Mouse (Mus musculus) intestine, embryonic 14.5 days (tissue): ENCODE data around the gene Lsm11. TPM values are rescaled to one million over a fixed set of nuclear protein-coding genes. Genes with fewer than 3 reads are reported as not detected.

ENCODE experiments used
- ATAC-seq: fragments of 200-750 bp; cut with Nextera tagmentation; replicated peaks from 2 replicates; pipeline ENCODE4 v1.8.0; 2017; ENCODE audit warnings: low read depth, moderate number of reproducible peaks, moderate TSS enrichment, moderate library complexity; ENCODE audit not compliant: low FRiP score, low TSS enrichment
- DNase-seq: peaks from one replicate; pipeline ENCODE4 v3.0.0-alpha.2; 2018; ENCODE audit warnings: low spot score
- H3K27ac ChIP-seq: fragments of 300-500 bp; sonication (generic); 2 replicates; pipeline ENCODE4 v1.5.1; 2014; ENCODE audit warnings: low read depth, mild to moderate bottlenecking, control low read depth
- H3K27me3 ChIP-seq: fragments of 300-500 bp; sonication (generic); replicated peaks from 2 replicates; pipeline ENCODE4 v1.6.1; 2014; ENCODE audit warnings: low read length, control low read depth; ENCODE audit not compliant: control insufficient read depth, insufficient read depth
- H3K36me3 ChIP-seq: fragments of 300-500 bp; sonication (generic); 2 replicates; pipeline ENCODE4 v1.6.1; 2014; ENCODE audit warnings: low read length, control low read depth; ENCODE audit not compliant: control insufficient read depth, insufficient read depth
- H3K4me1 ChIP-seq: fragments of 300-500 bp; sonication (generic); replicated peaks from 2 replicates; pipeline ENCODE4 v1.6.1; 2014; ENCODE audit warnings: low read length, control low read depth, mixed read lengths; ENCODE audit not compliant: control insufficient read depth, insufficient read depth
- H3K4me2 ChIP-seq: fragments of 300-500 bp; sonication (generic); 2 replicates; pipeline ENCODE4 v1.6.1; 2014; ENCODE audit warnings: low read length
- H3K4me3 ChIP-seq: fragments of 300-500 bp; sonication (generic); 2 replicates; pipeline ENCODE4 v1.5.1; 2014; ENCODE audit warnings: low read depth, low read length, control low read depth, mixed read lengths
- H3K9ac ChIP-seq: fragments of 300-500 bp; sonication (generic); 2 replicates; pipeline ENCODE4 v1.6.1; 2014; ENCODE audit warnings: mild to moderate bottlenecking, low read length
- H3K9me3 ChIP-seq: fragments of 300-500 bp; sonication (generic); 2 replicates; pipeline ENCODE4 v1.6.1; 2016; ENCODE audit warnings: low read length, control low read depth; ENCODE audit not compliant: control insufficient read depth
- WGBS: fragments of 180-500 bp; shearing (Covaris S2); extraction: QIAGEN DNeasy Blood & Tissue Kit; methylation state at CpG from one replicate; pipeline ENCODE4 v1.1.7; 2014; 5-methylcytosine and 5-hydroxymethylcytosine counted together
- polyA plus RNA-seq: library from polyadenylated mRNA; unstranded; fragments of >200 nt; fragmentation: Nextera tagmentation; extraction: Ambion mirVana; gene quantifications from 2 replicates; pipeline ENCODE4 v1.2.1, GENCODE M21; 2014

Gene Lsm11
- polyA plus RNA-seq, 1 experiment from 2014 or later = 9.4 TPM

GRCm38 (mm10) chr11:45968466-45968865, 23.7 kb upstream of the Lsm11 start:
- no peaks in the 10 kb centered on the region for H3K9me3 ChIP-seq
- no peak for ATAC-seq
- H3K4me1 ChIP-seq = no peaks in the 10 kb centered on the region
- H3K4me2 ChIP-seq = no peak overlapping the region
- H3K4me3 ChIP-seq = no peak overlapping the region
- no peaks in the 10 kb centered on the region for H3K27me3 ChIP-seq
- H3K27ac ChIP-seq = no peak overlapping the region
- no peak for DNase-seq
- H3K36me3 ChIP-seq = no peaks in the 10 kb centered on the region
- H3K9ac ChIP-seq = no peak overlapping the region
- 92% methylated on average over 3 of the region's 3 CpGs for WGBS

DNA sequence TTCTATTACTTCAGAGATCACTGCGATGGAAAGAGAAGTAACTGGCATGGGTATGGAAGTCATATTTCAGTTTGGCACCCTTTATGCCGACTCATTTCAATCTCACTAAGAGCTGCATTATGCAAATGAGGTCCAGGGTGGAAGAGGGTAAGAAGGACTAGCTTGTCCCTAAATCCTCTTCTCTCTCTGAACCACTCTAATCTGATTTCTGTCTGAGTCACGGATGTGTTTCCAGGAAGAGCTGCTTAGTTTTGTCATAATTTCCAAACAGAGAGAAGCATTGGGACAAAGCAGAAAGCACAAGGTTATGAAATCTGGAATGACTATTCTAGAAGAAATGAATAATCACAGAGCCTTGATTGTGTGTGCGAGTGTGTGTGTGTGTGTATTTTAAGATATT, 22.2 kb upstream of the Lsm11 start:
- Histone ChIP-seq H3K4me1 (no peaks in the 10 kb centered on the region), H3K4me3 (no peak overlapping the region), H3K9me3 (no peaks in the 10 kb centered on the region), H3K9ac (no peak overlapping the region), H3K27ac (no peak overlapping the region), H3K27me3 (no peaks in the 10 kb centered on the region), H3K36me3 (no peaks in the 10 kb centered on the region), H3K4me2 (no peak overlapping the region)
- DNase-seq (no peak), ATAC-seq (no peak)
- WGBS = 76% methylated on average over 4 of the region's 4 CpGs

DNA sequence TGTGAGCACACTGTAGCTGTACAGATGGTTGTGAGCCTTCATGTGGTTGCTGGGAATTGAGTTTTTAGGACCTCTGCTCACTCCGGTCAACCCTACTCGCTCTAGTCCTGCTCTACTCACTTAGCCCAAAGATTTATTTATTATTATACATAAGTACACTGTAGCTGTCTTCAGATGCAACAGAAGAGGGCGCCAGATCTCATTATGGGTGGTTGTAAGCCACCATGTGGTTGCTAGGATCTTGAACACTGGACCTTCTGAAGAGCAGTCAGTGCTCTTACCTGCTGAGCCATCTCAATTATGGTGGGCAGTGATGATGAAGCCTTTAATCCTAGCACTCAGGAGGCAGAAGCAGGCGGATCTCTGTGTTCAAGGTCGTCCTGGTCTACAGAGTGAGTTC, 15.3 kb upstream of the Lsm11 start:
- Histone ChIP-seq H3K9ac (no peak overlapping the region), H3K4me1 (no peaks in the 10 kb centered on the region), H3K4me2 (no peak overlapping the region), H3K36me3 (no peaks in the 10 kb centered on the region), H3K9me3 (no peaks in the 10 kb centered on the region), H3K27ac (no peak overlapping the region), H3K27me3 (no peaks in the 10 kb centered on the region), H3K4me3 (no peak overlapping the region)
- WGBS = 85% methylated on average over 5 of the region's 5 CpGs
- DNase-seq = no peak
- ATAC-seq = no peak

DNA sequence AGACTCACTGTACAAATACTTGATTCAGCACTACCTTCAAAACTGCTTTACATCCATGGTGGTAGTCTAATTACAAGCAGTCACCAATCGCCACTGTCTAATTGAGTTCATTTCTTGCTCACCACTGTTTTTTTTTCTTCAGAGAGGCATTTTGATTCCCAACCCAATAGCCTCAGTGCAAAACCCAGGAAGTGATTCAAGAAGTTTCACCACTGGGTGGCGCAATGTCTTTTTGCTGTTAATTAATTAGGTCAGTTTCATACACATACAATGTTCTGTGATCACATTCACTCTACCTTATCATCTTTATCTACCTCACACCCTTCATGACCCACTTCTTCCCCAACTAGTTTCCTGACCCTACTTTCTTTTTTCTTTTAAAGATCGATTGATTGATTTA, 14.9 kb upstream of the Lsm11 start:
- Histone ChIP-seq H3K27ac (no peak overlapping the region), H3K4me1 (no peaks in the 10 kb centered on the region), H3K9me3 (no peaks in the 10 kb centered on the region), H3K9ac (no peak overlapping the region), H3K27me3 (no peaks in the 10 kb centered on the region), H3K4me2 (no peak overlapping the region), H3K36me3 (no peaks in the 10 kb centered on the region), H3K4me3 (no peak overlapping the region)
- 83% methylated on average over 3 of the region's 3 CpGs for WGBS
- ATAC-seq = no peak
- no peak for DNase-seq

- H3K4me3 ChIP-seq = peak within 1 kb of the TSS; percentile 79
- DNase-seq (peak; percentile 98), ATAC-seq (peak; percentile 99)
- no peaks in the 10 kb centered on the region for H3K9me3 ChIP-seq
- H3K27me3 ChIP-seq = no peaks in the 10 kb centered on the region
- peak within 1 kb of the TSS; percentile 51 for H3K9ac ChIP-seq
- peak within 1 kb of the TSS; percentile 70 for H3K4me2 ChIP-seq
- peak within 1 kb of the TSS; percentile 64 for H3K27ac ChIP-seq
- no peaks in the 10 kb centered on the region for H3K4me1 ChIP-seq
- WGBS = under 1% methylated on average over 32 of the region's 32 CpGs
- H3K36me3 ChIP-seq = peaks cover 26% of the 10 kb centered on the region
Observed at GRCm38 (mm10) chr11:45955127-45955627, 10.4 kb upstream of the Lsm11 start, which contains the start of gene Thg1l. Gene Thg1l, minus strand, starts transcription at chr11:45955494.

DNA sequence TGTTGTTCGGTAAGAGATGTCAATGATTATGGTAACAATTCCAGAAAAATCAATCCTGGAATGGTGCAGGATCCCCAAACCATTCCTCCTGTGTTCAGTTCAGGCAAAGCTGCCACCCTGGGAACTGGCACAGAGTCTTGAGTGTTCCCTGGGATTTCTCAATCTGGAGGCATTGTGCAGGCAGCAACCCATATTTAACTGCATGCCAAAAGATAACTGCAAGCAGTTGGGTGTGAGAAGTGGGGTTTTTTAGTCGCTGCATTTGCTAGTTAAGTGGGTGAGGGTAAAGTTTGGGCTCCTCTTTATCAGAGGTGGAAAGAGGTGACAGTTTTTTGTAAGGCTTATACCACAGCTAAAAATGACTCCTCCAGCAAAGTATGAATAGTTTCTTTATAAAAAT, 2.8 kb upstream of the Lsm11 start:
- no peak overlapping the region for H3K4me2 ChIP-seq
- no peak overlapping the region for H3K9ac ChIP-seq
- H3K4me3 ChIP-seq = no peak overlapping the region
- 79% methylated on average over 2 of the region's 2 CpGs for WGBS
- H3K27ac ChIP-seq = no peak overlapping the region
- no peak for ATAC-seq
- peaks cover 37% of the 10 kb centered on the region for H3K36me3 ChIP-seq
- no peak for DNase-seq
- no peaks in the 10 kb centered on the region for H3K9me3 ChIP-seq
- H3K4me1 ChIP-seq = peaks cover 10% of the 10 kb centered on the region
- no peaks in the 10 kb centered on the region for H3K27me3 ChIP-seq

GRCm38 (mm10) chr11:45946796-45947195, 2.1 kb upstream of the Lsm11 start:
- H3K4me3 ChIP-seq = no peak overlapping the region
- DNase-seq = no peak
- H3K4me1 ChIP-seq = peaks cover 10% of the 10 kb centered on the region
- H3K27me3 ChIP-seq = no peaks in the 10 kb centered on the region
- no peak overlapping the region for H3K9ac ChIP-seq
- peaks cover 31% of the 10 kb centered on the region for H3K36me3 ChIP-seq
- 81% methylated on average over 4 of the region's 4 CpGs for WGBS
- no peak overlapping the region for H3K27ac ChIP-seq
- ATAC-seq = no peak
- H3K4me2 ChIP-seq = no peak overlapping the region
- H3K9me3 ChIP-seq = no peaks in the 10 kb centered on the region

DNA sequence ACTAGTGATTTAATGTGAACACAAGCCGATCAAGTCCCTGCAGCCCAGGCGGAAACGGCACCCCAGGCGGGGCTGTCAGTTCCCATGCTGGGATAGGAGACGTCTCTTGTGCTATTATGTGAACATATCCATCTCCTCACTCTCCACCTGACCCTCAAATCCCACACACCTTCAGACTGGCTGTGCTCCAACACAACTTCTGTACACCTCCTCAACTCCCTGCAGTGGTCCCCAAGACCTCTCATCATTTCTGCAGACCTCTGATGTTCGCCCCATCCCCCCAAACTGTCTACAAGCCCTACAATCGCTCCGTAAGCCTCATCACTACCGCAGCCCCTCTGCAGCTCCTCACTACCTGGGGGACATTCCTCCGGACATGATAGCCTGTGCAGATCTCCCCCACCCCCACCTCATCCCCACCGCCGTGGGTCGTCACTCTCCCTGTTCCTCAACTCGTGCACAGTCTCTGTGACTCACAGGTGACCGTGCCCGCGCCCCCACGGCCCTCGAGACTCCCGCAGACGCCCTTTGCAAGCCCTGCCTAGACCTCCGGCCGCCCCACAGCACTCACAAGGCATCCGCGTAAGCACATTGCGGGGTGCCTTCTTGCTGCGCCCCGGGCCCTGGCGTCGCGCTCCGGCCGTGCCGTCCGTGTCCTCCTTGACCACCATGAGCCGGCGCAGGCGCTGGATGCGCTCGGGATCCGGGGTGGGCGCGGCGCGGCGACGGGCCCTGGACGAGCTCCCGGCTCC, 668 bp downstream of the Lsm11 start:
- Histone ChIP-seq H3K36me3 (0 out of 2 replicates have a peak, but pooled peaks cover 13% of the 10 kb centered on the region), H3K9me3 (no peaks in the 10 kb centered on the region), H3K9ac (peak overlapping the region; percentile 79), H3K4me3 (peak overlapping the region; percentile 93), H3K4me2 (peak overlapping the region; percentile 67), H3K27ac (peak overlapping the region; percentile 64; the same call in 1 of the 2 replicates), H3K4me1 (peaks cover 10% of the 10 kb centered on the region), H3K27me3 (no peaks in the 10 kb centered on the region)
- peak; percentile 68 for DNase-seq
- WGBS = under 1% methylated on average over 49 of the region's 49 CpGs
- peak; percentile 4; the same call in 1 of the 2 replicates for ATAC-seq
